Mouse (Mus musculus): ENCODE measurements at regions not wholly inside any gene's neighbourhood (a gene's known extent, or its start where the extent isn't known, plus 50 kb on each side); places are given as distances from the start of the nearest gene placed in this dataset.

DNA sequence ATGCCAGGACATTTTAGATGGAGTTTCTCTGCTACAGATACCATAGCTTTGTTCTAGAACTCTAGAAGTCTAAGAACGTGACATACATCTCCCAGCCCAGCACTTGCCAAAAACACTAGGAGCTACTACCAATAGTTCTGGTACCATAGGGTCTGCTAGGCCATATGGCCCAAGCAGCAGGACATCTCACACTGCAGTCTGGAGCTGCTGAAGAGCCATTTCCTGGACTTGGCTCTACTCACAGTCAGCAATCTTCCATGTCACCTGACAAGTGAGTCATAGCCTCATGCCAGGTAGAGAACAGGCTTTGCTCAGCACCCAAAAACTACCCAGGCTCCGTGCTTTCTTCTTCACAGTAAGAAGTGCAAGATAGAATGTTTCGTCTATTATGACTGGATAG is 175.1 kb downstream of the Cbln1 start:
- no peak overlapping the region for H3K9ac ChIP-seq (replicated peaks)
- 78% methylated on average over 3 of the region's 3 CpGs for WGBS (ENCODE audit: insufficient replicate concordance)
- H3K4me1 ChIP-seq (ENCODE audit: insufficient read depth), result no peaks in the 10 kb centered on the region

DNA sequence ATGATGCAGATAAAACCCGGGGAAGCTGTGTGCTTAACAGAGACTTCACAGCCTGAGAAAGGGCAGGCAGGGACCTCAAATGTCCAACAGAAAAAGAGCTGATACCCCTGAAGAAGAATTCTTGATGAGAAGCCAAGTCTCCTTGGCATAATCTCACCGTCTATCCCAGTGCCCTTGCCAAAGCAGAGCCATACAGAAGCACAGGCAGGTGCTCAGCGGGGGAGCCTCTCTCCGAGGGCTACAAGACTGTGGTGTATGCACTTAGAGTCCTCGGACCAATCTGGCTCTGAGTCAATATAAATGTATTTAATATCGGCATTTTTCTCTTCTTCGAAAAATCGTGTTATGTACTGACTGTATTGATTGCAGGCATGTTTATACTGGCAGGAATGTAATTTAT is 186.3 kb downstream of the Cbln1 start:
- no peaks in the 10 kb centered on the region for H3K36me3 ChIP-seq (replicated peaks; ENCODE audit: insufficient read depth, low read length)
- H3K9me3 ChIP-seq (ENCODE audit: low read length), result no peaks in the 10 kb centered on the region
- WGBS (ENCODE audit: insufficient replicate concordance), result 71% methylated on average over 8 of the region's 8 CpGs
- H3K27ac ChIP-seq (ENCODE audit: low read depth), result no peak overlapping the region
- H3K4me2 ChIP-seq (ENCODE audit: low read depth, low read length), result no peak overlapping the region
- H3K9ac ChIP-seq (replicated peaks), result no peak overlapping the region
- H3K27me3 ChIP-seq (ENCODE audit: insufficient read depth, low read length), result no peaks in the 10 kb centered on the region
- no peak for DNase-seq
- no peak for ATAC-seq
- H3K4me1 ChIP-seq (ENCODE audit: insufficient read depth), result no peaks in the 10 kb centered on the region
- no peak for TF ChIP-seq CTCF (IDR thresholded peaks at IDR 0.05; ENCODE audit: low read depth)
- no peak for TF ChIP-seq EP300 (IDR thresholded peaks at IDR 0.05; ENCODE audit: low read depth)
- H3K4me3 ChIP-seq (ENCODE audit: low read depth, low read length), result no peak overlapping the region

More for the DNA sequence above, 175.1 kb downstream of the Cbln1 start:
- H3K4me3 ChIP-seq (ENCODE audit: low read depth, low read length), result no peak overlapping the region
- H3K9me3 ChIP-seq (ENCODE audit: low read length), result no peaks in the 10 kb centered on the region
- no peaks in the 10 kb centered on the region for H3K27me3 ChIP-seq (ENCODE audit: insufficient read depth, low read length)
- ATAC-seq (no peak), DNase-seq (no peak)
- H3K4me2 ChIP-seq (ENCODE audit: low read depth, low read length), result no peak overlapping the region
- TF ChIP-seq EP300 (IDR thresholded peaks at IDR 0.05; ENCODE audit: low read depth), result no peak
- no peak for TF ChIP-seq CTCF (IDR thresholded peaks at IDR 0.05; ENCODE audit: low read depth)
- no peaks in the 10 kb centered on the region for H3K36me3 ChIP-seq (replicated peaks; ENCODE audit: insufficient read depth, low read length)
- H3K27ac ChIP-seq (ENCODE audit: low read depth), result no peak overlapping the region

DNA sequence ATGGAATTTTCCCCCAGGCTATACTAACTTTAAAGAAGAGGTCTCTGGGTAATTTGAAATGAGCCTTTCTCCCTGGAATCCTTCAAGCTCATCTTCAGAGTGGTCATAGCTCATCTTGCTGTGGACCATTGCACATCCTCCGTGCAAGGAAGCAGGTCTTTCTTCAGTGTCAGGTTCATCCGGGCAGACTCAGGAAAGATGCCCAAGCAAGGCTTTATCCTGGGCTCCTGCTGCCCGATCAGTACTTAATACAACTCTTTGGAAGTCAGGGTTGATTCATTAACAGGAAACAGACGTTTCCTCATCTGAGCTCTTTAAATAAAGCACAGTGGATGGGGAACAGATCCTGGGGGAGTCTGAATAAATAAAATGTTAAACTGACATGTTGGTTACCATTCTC is 188.1 kb downstream of the Cbln1 start:
- no peaks in the 10 kb centered on the region for H3K27me3 ChIP-seq (ENCODE audit: insufficient read depth, low read length)
- no peaks in the 10 kb centered on the region for H3K4me1 ChIP-seq (ENCODE audit: insufficient read depth)
- TF ChIP-seq CTCF (IDR thresholded peaks at IDR 0.05; ENCODE audit: low read depth) (no peak), EP300 (IDR thresholded peaks at IDR 0.05; ENCODE audit: low read depth) (no peak)
- H3K4me2 ChIP-seq (ENCODE audit: low read depth, low read length), result no peak overlapping the region
- H3K9me3 ChIP-seq (ENCODE audit: low read length), result no peaks in the 10 kb centered on the region
- H3K27ac ChIP-seq (ENCODE audit: low read depth), result no peak overlapping the region
- DNase-seq (no peak), ATAC-seq (no peak)
- 37% methylated on average over 4 of the region's 4 CpGs for WGBS (ENCODE audit: insufficient replicate concordance)
- no peak overlapping the region for H3K4me3 ChIP-seq (ENCODE audit: low read depth, low read length)
- H3K9ac ChIP-seq (replicated peaks), result no peak overlapping the region
- no peaks in the 10 kb centered on the region for H3K36me3 ChIP-seq (replicated peaks; ENCODE audit: insufficient read depth, low read length)

DNA sequence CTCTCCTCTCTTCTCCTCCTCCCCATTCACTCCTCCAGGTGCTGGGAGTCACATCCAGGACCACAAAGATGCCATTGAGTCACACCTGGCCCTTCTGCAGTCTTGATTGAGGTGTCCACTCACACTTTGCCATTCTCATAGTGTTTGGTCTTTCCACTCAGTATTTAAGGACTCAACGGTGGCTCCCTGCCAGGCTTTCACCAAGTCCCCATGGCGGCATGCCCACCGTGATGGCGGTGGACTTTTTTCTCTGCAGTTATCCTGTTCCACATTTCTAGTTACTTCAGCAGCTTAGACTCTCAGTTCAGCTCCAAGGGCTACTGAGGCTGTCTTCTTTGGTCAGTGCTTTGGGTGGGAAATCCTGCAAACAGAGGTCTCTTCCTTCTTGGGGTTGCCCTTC is 189.9 kb downstream of the Cbln1 start:
- Histone ChIP-seq H3K27me3 (ENCODE audit: insufficient read depth, low read length) (no peaks in the 10 kb centered on the region), H3K36me3 (replicated peaks; ENCODE audit: insufficient read depth, low read length) (no peaks in the 10 kb centered on the region), H3K9me3 (ENCODE audit: low read length) (no peaks in the 10 kb centered on the region), H3K4me3 (ENCODE audit: low read depth, low read length) (no peak overlapping the region), H3K27ac (ENCODE audit: low read depth) (no peak overlapping the region), H3K4me2 (ENCODE audit: low read depth, low read length) (no peak overlapping the region), H3K9ac (replicated peaks) (no peak overlapping the region), H3K4me1 (ENCODE audit: insufficient read depth) (no peaks in the 10 kb centered on the region)
- no peak for TF ChIP-seq EP300 (IDR thresholded peaks at IDR 0.05; ENCODE audit: low read depth)
- no peak for TF ChIP-seq CTCF (IDR thresholded peaks at IDR 0.05; ENCODE audit: low read depth)
- no peak for DNase-seq
- 76% methylated on average over 4 of the region's 4 CpGs for WGBS (ENCODE audit: insufficient replicate concordance)
- no peak for ATAC-seq

DNA sequence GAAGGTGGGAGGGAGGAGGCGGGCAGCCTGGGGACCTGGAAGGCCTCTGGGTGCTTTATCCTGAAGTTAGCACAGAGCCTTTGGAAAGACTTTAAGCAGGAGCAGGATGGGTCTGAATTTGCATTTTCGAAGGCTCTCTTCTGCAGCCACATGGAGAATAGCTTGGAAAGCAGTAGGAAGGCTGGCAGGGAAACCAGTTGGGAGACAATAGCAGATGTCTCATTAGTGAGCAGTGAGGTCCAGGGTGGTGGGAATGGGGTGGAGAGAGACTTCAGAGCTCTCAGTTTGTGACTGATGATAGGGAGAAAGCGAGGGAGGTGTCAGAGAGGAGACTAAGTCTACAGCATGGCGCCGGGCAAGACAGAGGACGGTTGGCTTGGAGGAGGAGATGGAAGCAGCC is 199.1 kb downstream of the Cbln1 start:
- H3K36me3 ChIP-seq (replicated peaks; ENCODE audit: insufficient read depth, low read length), result no peaks in the 10 kb centered on the region
- WGBS (ENCODE audit: insufficient replicate concordance), result 69% methylated on average over 6 of the region's 6 CpGs
- no peak for TF ChIP-seq EP300 (IDR thresholded peaks at IDR 0.05; ENCODE audit: low read depth)
- no peak for TF ChIP-seq CTCF (IDR thresholded peaks at IDR 0.05; ENCODE audit: low read depth)
- H3K9ac ChIP-seq (replicated peaks), result no peak overlapping the region
- H3K4me3 ChIP-seq (ENCODE audit: low read depth, low read length), result no peak overlapping the region
- no peak overlapping the region for H3K4me2 ChIP-seq (ENCODE audit: low read depth, low read length)
- no peak overlapping the region for H3K27ac ChIP-seq (ENCODE audit: low read depth)
- no peaks in the 10 kb centered on the region for H3K27me3 ChIP-seq (ENCODE audit: insufficient read depth, low read length)
- H3K4me1 ChIP-seq (ENCODE audit: insufficient read depth), result no peaks in the 10 kb centered on the region
- no peak for DNase-seq
- no peaks in the 10 kb centered on the region for H3K9me3 ChIP-seq (ENCODE audit: low read length)
- ATAC-seq, result no peak

GRCm38 (mm10) chr8:87270525-87271187 is 201.8 kb downstream of the Cbln1 start:
- no peaks in the 10 kb centered on the region for H3K36me3 ChIP-seq (replicated peaks; ENCODE audit: insufficient read depth, low read length)
- no peaks in the 10 kb centered on the region for H3K4me1 ChIP-seq (ENCODE audit: insufficient read depth)
- H3K4me2 ChIP-seq (ENCODE audit: low read depth, low read length), result no peak overlapping the region
- H3K4me3 ChIP-seq (ENCODE audit: low read depth, low read length), result no peak overlapping the region
- no peaks in the 10 kb centered on the region for H3K27me3 ChIP-seq (ENCODE audit: insufficient read depth, low read length)
- H3K9me3 ChIP-seq (ENCODE audit: low read length), result no peaks in the 10 kb centered on the region
- no peak overlapping the region for H3K27ac ChIP-seq (ENCODE audit: low read depth)
- TF ChIP-seq CTCF (IDR thresholded peaks at IDR 0.05; ENCODE audit: low read depth) (no peak), EP300 (IDR thresholded peaks at IDR 0.05; ENCODE audit: low read depth) (no peak)
- no peak for ATAC-seq
- WGBS (ENCODE audit: insufficient replicate concordance), result 73% methylated on average over 3 of the region's 3 CpGs
- no peak for DNase-seq
- no peak overlapping the region for H3K9ac ChIP-seq (replicated peaks)

GRCm38 (mm10) chr8:87268159-87268558 is 204.2 kb downstream of the Cbln1 start:
- no peak for ATAC-seq

More at GRCm38 (mm10) chr8:87268159-87268558, 204.2 kb downstream of the Cbln1 start:
- Histone ChIP-seq H3K27ac (ENCODE audit: low read depth) (no peak overlapping the region), H3K9me3 (ENCODE audit: low read length) (no peaks in the 10 kb centered on the region), H3K36me3 (replicated peaks; ENCODE audit: insufficient read depth, low read length) (no peaks in the 10 kb centered on the region), H3K4me2 (ENCODE audit: low read depth, low read length) (no peak overlapping the region), H3K4me3 (ENCODE audit: low read depth, low read length) (no peak overlapping the region), H3K9ac (replicated peaks) (no peak overlapping the region), H3K4me1 (ENCODE audit: insufficient read depth) (no peaks in the 10 kb centered on the region), H3K27me3 (ENCODE audit: insufficient read depth, low read length) (no peaks in the 10 kb centered on the region)
- DNase-seq, result no peak
- TF ChIP-seq EP300 (IDR thresholded peaks at IDR 0.05; ENCODE audit: low read depth) (no peak), CTCF (IDR thresholded peaks at IDR 0.05; ENCODE audit: low read depth) (no peak)
